Mouse (Mus musculus) spleen, adult 2 months (tissue): ENCODE results near the gene Ttll13. TPM values are rescaled to one million over a fixed set of nuclear protein-coding genes. Genes with fewer than 3 reads are reported as not detected.

Experiments used
- DNase-seq, 2 experiments: peaks; one replicate each; pipeline versions ENCODE4 v3.0.0 to v3.0.0-alpha.2; 2012 to 2021; ENCODE audit warnings: low spot score in 2 of 2, low read depth in 1 of 2
- H3K27ac ChIP-seq: fragments of 200-500 bp; 2 replicates; pipeline ENCODE4 v1.5.1; 2012; ENCODE audit warnings: low read length, inconsistent platforms; ENCODE audit not compliant: insufficient read depth
- H3K27me3 ChIP-seq: fragments of 200-500 bp; 2 replicates; pipeline ENCODE4 v1.6.1; 2012; ENCODE audit warnings: mild to moderate bottlenecking, moderate library complexity, low read length, inconsistent platforms; ENCODE audit not compliant: control insufficient read depth, insufficient read depth
- H3K36me3 ChIP-seq: fragments of 200-500 bp; 2 replicates; pipeline ENCODE4 v1.6.1; 2012; ENCODE audit warnings: mild to moderate bottlenecking, low read length, inconsistent platforms; ENCODE audit not compliant: control insufficient read depth, insufficient read depth
- H3K4me1 ChIP-seq: fragments of 200-500 bp; 2 replicates; pipeline ENCODE4 v1.6.1; 2011; ENCODE audit warnings: inconsistent platforms; ENCODE audit not compliant: control insufficient read depth, insufficient read depth, insufficient read length
- H3K4me3 ChIP-seq: fragments of 200-500 bp; 2 replicates; pipeline ENCODE4 v1.5.1; 2011; ENCODE audit warnings: mild to moderate bottlenecking, inconsistent platforms; ENCODE audit not compliant: insufficient read depth, insufficient read length; ENCODE audit errors: extremely low read depth
- CTCF ChIP-seq: fragments of 200-500 bp; IDR thresholded peaks from 2 replicates; pipeline ENCODE4 v1.5.1; 2011; ENCODE audit warnings: mild to moderate bottlenecking, inconsistent platforms; ENCODE audit not compliant: insufficient read depth, insufficient read length, insufficient replicate concordance; ENCODE audit errors: extremely low read depth
- POLR2A ChIP-seq: fragments of 200-500 bp; IDR thresholded peaks from 2 replicates; pipeline ENCODE4 v1.6.1; 2011; ENCODE audit warnings: low read depth, low read length, inconsistent platforms
- WGBS: fragments of 180-500 bp; shearing (Covaris S2); methylation state at CpG from one replicate; pipeline ENCODE4 v1.1.7; 2018; 5-methylcytosine and 5-hydroxymethylcytosine counted together
- polyA plus RNA-seq: library from polyadenylated mRNA; depleted of rRNA; stranded (reverse); fragments of >200 nt; gene quantifications from 2 replicates; pipeline ENCODE4 v1.2.3, GENCODE M21; 2012; rRNA removed

Gene Ttll13
- polyA plus RNA-seq, 1 experiment = 0.25 TPM

DNA sequence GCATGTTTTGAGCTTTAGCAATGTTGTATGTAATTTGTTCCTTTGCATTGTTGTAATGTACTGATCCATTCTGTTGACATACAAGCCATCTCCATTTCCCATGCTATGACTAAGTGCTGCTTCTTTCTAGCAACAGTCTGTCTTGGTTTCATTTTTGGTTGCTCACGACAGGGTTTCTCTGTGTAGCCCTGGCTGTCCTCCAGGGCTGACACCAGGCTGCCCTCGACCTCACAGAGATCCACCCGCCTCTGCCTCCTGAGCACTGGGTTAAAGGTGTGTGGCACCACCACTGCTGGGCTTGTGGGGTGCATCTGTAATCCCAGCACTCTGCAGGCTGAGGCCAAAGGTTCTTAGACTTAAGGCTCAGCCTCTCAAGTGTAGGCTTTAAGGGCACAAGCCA, 53.4 kb downstream of the Ttll13 start:
- WGBS = 62% methylated on average over 3 of the region's 3 CpGs
- Histone ChIP-seq H3K27me3 (no peaks in the 10 kb centered on the region), H3K36me3 (no peaks in the 10 kb centered on the region), H3K4me3 (no peak overlapping the region), H3K27ac (no peak overlapping the region), H3K4me1 (no peaks in the 10 kb centered on the region)
- DNase-seq = no peak
- TF ChIP-seq CTCF (no peak), POLR2A (no peak)

DNA sequence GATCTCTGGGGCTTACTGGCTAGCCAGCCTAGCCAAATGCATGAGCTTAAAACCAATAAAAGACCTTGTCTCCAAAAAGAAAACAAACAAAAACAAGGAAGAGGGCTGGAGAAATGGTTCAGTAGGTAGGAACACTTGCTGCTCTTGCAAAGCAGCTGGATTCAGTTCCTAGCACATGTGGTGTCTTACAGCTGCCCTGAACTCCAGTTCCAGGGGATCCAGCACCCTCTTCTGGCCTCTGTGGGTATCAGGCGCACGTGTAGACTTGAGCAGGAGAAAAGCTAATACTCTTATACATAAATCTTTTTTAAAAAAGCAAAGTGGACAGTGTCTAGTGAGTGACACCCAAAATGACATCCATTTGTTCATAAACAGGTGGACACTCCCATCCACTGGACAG, 55.3 kb downstream of the Ttll13 start:
- H3K4me1 ChIP-seq = no peaks in the 10 kb centered on the region
- no peak overlapping the region for H3K27ac ChIP-seq
- peaks cover 2% of the 10 kb centered on the region for H3K36me3 ChIP-seq
- no peaks in the 10 kb centered on the region for H3K27me3 ChIP-seq
- H3K4me3 ChIP-seq = no peak overlapping the region
- 94% methylated on average over 2 of the region's 2 CpGs for WGBS
- no peak for TF ChIP-seq POLR2A
- TF ChIP-seq CTCF = no peak
- DNase-seq = no peak

DNA sequence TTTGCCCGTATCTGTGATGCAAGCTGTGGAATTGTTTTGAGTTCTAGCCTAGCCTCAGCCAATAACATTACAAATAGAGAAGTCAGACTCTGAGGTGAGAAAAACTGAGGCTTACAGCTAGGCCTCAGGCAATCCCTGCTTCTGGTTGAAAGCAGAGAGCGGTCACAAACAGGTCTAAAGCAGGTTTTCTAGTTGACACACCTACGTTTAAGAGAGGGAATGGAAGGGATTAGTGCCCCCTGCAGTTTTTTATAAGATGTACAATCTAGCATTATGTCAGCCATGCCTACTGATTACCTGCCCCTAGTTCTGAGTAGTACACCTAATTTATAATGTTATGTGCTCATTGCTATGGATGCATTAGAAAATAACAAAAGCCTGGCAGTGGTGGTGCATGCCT, 61.6 kb downstream of the Ttll13 start:
- WGBS = 82% methylated on average over 3 of the region's 3 CpGs
- TF ChIP-seq CTCF (no peak), POLR2A (no peak)
- H3K36me3 ChIP-seq = peaks cover 4% of the 10 kb centered on the region
- H3K27ac ChIP-seq = no peak overlapping the region
- DNase-seq = no peak
- H3K4me3 ChIP-seq = no peak overlapping the region
- no peaks in the 10 kb centered on the region for H3K27me3 ChIP-seq
- H3K4me1 ChIP-seq = no peaks in the 10 kb centered on the region

Other genes with a start within 250 kb of the Ttll13 start
- 45.3 and 57.7 TPM in 2 replicates for gene Zfp710, start 221.6 kb upstream of the Ttll13 start, polyA plus RNA-seq
- 52.6 and 54.0 TPM in 2 replicates for gene Idh2, start 131.0 kb upstream of the Ttll13 start, polyA plus RNA-seq
- gene Sema4b, start 59.5 kb upstream of the Ttll13 start, polyA plus RNA-seq = 69.5 and 81.3 TPM in 2 replicates
- 117 and 118 TPM in 2 replicates for gene Cib1, start 13.6 kb upstream of the Ttll13 start, polyA plus RNA-seq
- 3.0 and 3.7 TPM in 2 replicates for gene Gdpgp1, start 13.5 kb upstream of the Ttll13 start, polyA plus RNA-seq
- 14.9 and 21.5 TPM in 2 replicates for gene Ngrn, start 14.8 kb downstream of the Ttll13 start, polyA plus RNA-seq
- gene Vps33b, start 23.3 kb downstream of the Ttll13 start, polyA plus RNA-seq = 10.4 and 11.0 TPM in 2 replicates
- 12.2 and 15.8 TPM in 2 replicates for gene Prc1, start 48.1 kb downstream of the Ttll13 start, polyA plus RNA-seq
- 13.2 and 14.7 TPM in 2 replicates for gene Rccd1, start 78.1 kb downstream of the Ttll13 start, polyA plus RNA-seq
- gene Unc45a, start 94.6 kb downstream of the Ttll13 start, polyA plus RNA-seq = 53.7 and 61.8 TPM in 2 replicates
- 15.5 and 17.8 TPM in 2 replicates for gene Hddc3, start 96.7 kb downstream of the Ttll13 start, polyA plus RNA-seq
- gene Man2a2, start 125.0 kb downstream of the Ttll13 start, polyA plus RNA-seq = 98.3 and 115 TPM in 2 replicates
- gene Fes, start 141.6 kb downstream of the Ttll13 start, polyA plus RNA-seq = 52.8 and 90.0 TPM in 2 replicates
- gene Furin, start 159.1 kb downstream of the Ttll13 start, polyA plus RNA-seq = 35.7 and 48.6 TPM in 2 replicates